Mouse (Mus musculus): ENCODE data around the gene Mms19.

DNA sequence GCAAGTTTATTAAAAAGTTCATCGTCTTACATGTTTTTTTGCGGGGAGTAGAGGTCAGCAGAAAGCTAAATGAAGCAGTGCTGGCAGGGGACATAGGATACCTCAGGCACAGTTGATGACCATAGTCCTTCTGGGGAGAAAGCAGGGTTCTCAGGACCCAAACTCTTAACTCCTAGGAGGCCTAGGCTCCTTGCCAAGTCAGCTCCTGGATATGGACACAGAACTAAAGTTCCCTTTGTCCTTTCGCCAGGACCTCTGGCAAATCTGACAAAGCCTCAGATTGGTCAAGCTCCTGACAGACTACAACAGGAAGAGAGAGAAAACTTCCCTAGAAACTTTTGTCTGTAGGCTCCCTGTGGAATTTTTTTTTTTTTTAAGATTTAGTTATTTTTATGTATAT, 72.2 kb downstream of the Mms19 start:
- TF ChIP-seq ZNF384 (IDR thresholded peaks at IDR 0.05; ENCODE audit: low read depth, low read length), result no peak
- no peak for TF ChIP-seq MAFK (IDR thresholded peaks at IDR 0.05; ENCODE audit: insufficient read depth, low read depth, low read length)
- no peak for TF ChIP-seq HCFC1 (IDR thresholded peaks at IDR 0.05; ENCODE audit: borderline replicate concordance, insufficient read depth, low read length)
- TF ChIP-seq ZC3H11A (IDR thresholded peaks at IDR 0.05; ENCODE audit: borderline replicate concordance, low read depth, low read length), result no peak
